Mouse (Mus musculus) monocyte, adult 5-6 weeks (primary cell): ENCODE measurements around the gene Cpa3. TPM values are rescaled to one million over a fixed set of nuclear protein-coding genes. Genes with fewer than 3 reads are reported as not detected.

Experiments used
- total RNA-seq: library from RNA; stranded (forward); fragments of 200-1000, 200-491, 200-594 nt; gene quantifications from 3 replicates; pipeline ENCODE4 v1.2.3, GENCODE M21; 2017

Gene Cpa3
- total RNA-seq, 1 experiment from 2014 or later: 27.7 TPM

Other genes starting within 250 kb of the Cpa3 start
- 122 to 144 TPM (median 129 TPM) in 3 replicates for gene Hps3, start 206.9 kb downstream of the Cpa3 start, total RNA-seq
- gene Hltf, start 184.4 kb downstream of the Cpa3 start, total RNA-seq: 47.1 to 92.7 TPM (median 58.3 TPM) in 3 replicates
- 43.3 to 50.7 TPM (median 50.6 TPM) in 3 replicates for gene Gyg, start 86.9 kb downstream of the Cpa3 start, total RNA-seq
- not detected in 3 replicates for gene Cpb1, start 33.6 kb upstream of the Cpa3 start, total RNA-seq
- gene Agtr1b, start 125.0 kb upstream of the Cpa3 start, total RNA-seq: not detected in 3 replicates